Mouse (Mus musculus) thymus, postnatal 36 days (tissue): ENCODE data around the gene Sipa1l3.

Source experiments
- DNase-seq, 2 experiments: peaks; one replicate each; pipeline ENCODE4 v3.0.0; 2022; ENCODE audit warnings: mixed read lengths in 2 of 2

The Sipa1l3 gene

DNA sequence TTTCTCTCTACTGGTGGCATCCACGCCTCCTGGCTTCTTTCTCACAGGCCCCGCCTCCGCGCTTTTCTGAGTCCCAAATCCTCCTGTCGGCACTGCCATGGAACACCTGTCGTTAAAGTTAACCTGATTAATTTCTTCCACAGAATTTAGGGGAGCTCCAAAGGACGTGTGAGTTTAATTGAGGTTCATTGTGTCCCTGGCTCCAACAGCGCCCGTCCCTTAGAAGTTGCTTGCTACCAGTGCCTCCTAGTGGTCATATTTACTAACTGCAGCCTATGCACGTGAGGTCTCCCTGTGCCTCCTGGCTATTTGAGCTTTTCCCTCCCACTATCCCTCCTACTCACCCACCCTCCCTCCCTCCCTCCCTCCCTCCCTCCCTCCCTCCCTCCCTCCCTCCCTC, 221.4 kb downstream of the Sipa1l3 start:
- peak; percentile 54 to 60 for DNase-seq

DNA sequence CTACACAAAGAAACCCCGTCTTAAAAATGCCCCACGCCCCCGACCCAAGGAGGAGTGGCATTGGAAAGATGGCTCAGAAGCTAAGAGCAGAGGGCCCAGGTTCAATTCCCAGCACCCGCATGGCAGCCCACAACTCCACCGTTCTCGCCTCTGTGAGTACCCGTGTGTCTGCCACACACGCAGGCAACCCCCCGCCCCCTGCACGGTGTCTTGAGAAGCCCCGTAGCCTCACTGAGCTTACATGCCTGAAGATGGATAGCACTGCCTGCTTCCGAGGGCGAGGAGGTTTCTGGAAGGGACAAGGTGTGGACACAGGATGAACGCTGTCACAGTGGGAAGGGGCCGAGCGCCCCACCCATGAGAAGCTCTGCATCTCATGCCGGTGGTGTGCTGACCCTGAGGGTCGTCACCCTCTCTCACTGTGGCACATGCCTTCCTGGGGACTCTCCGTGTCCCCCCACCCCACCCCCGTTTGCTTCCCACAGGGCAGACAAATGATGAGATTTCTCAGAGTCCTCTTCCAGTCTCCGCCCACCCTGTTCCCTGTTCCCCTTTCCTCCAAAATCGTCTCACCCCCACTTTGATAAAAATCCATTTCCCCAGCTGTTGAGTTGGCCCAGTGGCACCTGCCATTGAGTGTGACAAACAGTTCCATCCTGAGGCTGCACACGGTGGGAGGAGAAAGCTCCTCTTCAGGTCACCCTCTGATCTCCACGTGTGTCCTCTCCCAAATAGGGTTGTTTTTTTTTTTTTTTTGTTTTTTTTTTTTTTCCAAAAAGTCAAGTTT, 222.4 kb downstream of the Sipa1l3 start:
- no peak for DNase-seq

DNA sequence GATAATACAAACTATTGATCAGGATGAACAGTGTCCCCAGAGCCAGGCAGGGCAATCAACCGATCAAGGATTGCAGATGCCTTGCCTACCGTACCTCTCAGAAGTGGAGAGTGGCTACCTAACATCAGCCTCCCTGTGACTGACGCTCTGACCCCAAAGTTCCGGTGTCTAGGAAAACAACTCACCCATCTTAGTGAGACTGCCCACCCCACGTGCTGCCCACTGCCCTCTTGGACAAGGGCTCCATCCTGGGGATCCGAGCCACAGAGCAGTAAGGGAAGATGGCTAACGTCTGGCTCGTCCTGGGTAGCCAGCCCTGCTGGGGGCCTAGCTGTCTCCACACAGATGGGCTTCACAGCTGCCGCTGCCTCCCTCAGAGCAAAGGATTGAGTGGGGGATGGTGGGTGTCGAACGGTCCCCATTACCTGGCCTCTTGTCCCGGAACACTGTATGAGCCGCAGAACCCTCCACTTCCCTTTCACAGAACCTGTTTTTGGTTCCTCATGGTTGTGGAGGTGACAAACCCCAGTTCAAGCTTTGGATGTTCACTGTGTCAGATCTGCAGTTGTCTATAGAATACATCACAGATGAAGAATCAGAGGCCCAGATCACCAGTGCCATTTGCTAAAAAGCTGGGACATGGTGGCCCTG, 224.2 kb downstream of the Sipa1l3 start:
- DNase-seq: no peak

DNA sequence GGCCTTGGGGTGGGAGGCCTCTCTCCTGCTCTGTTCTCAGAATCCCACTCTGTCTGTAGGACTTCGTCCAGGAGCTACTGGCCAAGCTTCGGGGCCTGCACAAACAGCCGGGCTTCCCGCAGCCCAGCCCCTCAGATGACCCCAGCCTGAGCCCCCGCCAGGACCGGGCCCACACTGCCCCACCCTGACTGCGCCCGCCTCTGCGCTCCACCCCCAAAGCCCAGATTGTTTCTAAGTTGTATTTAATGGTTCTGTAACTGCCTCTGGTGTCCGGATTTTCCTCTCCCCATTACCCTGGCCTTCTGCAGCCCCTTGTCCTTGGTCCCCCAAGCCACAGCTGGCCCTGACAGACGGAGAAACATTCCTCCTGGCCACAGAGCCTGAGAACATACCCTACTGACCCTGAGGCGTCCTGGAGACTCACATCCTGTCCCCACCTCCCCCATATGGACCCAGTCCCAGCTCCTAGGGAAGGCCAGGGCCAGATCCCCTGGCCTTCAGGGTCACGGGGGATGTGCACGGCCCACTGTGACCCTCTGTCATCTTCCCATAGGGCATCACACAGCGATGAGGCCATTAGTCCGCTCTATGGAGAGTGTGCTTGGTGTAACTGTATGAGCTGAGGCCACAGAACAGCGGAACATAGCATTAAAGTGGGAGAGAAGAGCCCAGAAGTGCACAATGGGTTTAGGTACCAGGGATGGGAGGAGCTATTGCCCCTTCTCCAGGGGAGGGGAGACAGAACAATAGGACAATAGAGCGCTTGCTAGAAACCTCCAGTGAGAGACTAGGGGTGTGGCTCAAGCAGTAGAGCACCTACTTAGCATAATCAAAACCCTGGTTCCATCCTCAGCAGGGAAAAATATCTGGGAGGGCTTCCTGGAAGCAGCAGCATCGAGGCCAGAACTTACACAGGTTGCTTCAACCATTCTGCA, 225.0 kb downstream of the Sipa1l3 start:
- DNase-seq: no peak

DNA sequence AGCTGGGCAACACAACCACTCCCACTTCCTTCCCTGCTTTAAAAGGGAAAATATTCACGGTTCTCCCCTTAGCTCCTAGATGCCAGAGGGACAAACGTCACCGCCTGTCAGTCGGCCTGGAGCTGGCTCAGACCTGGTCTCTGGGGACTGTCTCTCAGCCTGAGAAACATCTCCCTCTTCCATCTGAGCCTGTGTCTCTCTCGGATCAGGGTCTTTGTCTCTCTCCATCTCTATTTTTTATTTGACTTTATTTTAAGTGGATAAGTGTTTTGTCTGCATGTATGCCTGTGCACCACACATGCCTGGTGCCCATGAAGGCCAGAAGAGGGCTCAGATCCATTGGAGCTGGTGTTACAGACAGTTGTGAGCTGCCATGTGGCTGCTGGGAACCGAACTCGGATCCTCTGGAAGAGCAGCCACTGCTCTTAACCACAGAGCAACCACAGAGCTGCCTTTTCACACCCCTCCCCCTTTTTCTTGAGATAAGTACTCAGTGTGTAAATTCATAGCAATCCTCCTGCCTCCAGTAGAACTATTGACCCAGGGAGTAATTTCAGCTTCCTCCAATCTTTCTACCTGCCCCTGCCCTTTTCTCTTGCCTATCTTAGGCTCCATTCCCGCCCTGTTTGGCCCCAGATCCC, 225.9 kb downstream of the Sipa1l3 start:
- no peak for DNase-seq

DNA sequence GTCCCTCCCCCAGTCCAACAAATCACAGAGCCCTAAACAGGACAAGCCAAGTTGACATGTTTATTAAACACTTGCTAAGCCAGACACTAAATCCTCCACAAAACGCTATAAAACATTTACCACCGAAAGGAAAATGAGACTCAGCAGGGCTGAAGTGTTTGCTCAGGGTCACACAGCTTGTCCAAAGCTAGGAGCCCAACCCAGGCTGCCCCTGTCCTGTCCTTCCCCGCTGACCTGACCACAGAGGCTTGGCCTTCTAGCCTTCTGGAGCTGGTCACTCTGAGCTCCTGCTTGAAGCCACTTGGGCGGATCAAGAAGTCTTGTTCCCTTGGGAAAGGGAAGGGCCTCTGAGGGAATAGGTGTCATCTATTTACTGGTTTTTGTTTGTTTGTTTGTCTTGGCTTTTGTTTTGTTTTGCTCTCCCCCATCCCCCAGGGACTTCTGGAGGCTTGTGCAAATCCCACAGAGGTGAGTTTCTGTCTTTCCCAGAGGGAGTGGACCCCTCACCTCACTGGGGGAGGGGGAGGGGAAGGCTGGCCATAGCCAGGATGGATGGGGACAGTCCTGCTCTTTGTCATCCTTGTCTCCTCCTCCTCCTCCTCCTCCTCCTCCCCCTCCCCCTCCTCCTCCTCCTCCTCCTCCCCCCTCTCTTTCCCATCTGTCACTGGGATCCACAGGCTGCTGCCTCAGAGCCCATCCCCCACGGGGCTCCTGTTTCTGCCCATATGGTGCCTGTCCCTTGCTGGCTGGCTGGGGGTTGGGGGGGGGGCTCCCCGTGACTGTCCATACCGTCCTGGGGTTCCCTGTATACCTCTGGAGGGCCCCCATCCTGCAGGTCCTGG, 226.6 kb downstream of the Sipa1l3 start:
- DNase-seq: no peak

DNA sequence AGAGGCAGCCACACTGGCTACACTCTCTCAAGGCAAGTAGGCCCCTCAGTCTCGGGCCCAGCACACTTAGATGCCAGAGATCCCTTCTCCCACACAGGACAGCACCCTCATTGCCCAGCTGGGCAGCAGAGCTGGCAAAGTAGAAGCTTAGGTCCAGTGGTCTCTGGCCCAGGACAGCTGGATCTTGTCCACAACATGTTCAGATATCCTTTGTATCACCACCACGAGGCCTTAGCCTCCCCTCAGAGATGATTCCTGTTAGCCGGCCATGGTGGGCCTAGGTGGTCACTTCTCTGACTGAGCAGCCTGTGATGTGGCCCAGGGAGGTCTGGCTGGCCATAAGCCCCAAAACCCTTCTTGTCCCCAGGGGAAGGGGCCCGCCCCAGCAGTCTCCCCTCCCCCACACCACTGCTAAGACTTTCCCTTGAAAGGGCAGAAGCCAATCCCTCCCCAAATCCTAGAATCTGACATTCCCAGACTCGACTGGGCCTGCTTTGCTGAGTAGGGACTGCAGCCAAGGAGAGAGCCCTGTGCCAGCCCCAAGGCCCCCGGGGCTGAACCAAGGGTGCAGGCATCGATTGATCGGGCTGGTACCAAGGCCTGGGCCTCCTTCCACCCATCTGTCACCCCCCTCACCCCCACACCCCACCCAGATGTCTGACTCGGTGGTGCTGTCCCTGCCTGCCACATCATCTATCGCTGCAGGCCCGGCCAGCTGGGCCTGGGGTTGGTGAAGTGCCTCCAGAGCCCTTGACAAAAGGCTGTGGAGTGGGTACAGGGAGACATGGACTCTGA, 227.6 kb downstream of the Sipa1l3 start:
- no peak for DNase-seq

DNA sequence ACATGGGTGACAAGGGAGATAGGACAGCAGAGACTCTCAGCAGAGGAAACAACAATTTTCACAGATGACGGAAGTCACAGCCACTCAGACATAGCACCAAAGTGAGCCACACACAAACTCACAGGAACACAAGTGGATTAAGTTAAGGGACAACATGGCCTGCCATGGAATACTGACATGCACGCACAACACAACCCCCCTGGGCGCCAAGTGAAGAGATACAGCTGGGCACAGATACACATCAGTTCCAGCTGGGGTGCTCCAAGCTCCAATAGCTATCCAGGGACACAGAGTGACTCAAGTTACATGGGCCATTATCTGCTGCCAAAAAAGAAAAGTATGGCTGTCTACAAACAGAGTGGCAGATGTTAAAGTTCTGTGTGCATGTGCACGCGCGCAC, 228.6 kb downstream of the Sipa1l3 start:
- no peak for DNase-seq

DNA sequence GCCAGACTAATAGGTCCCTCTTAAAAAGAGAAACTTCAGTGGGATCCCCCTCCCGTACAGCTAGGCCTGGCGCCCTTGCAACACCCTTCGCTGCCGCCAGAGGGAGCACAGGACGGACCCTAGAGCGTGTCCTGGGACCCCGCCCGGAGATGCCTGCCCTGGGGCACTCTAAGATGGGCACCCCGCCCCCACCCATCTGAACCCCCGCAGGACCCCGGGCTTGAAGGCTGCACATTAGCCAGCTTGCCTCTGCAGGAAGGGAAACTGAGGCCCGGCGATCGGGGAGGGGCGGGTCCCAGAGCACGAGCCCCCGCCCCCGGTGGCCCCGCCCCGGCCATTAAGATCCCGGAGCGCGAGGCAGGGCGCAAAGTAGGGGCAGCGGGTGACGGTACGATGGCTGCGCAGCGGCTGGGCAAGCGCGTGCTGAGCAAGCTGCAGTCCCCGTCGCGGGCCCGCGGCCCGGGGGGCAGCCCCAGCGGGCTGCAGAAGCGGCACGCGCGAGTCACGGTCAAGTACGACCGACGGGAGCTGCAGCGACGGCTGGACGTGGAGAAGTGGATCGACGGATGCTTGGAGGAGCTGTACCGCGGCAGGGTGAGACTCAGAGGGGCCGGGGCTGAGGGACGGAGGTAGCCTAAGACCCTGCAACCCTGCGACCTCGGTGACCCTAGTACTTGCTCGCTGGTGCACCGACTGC, 229.4 kb downstream of the Sipa1l3 start, which contains the start of gene Ppp1r14a:
Ppp1r14a (plus strand) TSS at position 367 of the 697 bp plus-strand sequence.
- DNase-seq: peak; percentile 83 to 85

DNA sequence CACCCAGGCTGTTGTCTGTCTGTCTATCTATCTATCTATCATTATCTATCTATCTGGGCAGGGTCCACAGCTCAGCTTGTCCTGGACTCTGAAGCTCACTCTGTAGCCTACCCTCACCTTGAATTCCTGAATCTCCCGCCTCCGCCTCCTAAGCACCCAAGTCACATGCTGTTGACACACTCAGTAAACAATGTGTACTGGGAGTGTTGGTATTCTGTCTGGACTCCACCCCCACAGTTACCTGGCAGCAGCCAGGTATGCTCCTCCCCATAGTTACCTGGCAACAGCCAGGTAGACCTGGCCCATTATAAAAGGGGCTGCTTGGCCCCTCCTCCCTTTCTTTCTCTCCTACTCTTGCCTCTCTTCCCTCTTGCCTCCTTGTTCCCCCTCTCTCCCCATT, 230.4 kb downstream of the Sipa1l3 start:
- DNase-seq: no peak

DNA sequence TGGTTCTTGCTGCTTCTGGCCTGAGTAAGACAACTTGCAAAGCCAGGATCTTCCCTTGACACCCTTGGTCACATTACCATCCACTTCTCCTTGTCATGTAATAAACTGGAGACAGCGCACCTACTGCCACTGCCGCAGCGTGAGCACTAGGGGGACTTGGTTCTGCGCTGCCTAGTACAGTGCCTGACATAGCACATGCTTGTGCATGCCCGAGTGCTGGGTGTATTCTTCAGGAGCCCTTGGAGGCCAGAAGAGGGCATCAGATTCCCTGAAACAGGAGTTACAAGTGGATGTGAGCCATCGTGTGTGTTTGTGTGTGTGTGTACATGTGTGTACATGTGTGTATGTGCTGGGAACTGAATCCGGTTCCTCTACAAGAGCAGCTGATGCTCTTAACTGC, 231.0 kb downstream of the Sipa1l3 start:
- no peak for DNase-seq

DNA sequence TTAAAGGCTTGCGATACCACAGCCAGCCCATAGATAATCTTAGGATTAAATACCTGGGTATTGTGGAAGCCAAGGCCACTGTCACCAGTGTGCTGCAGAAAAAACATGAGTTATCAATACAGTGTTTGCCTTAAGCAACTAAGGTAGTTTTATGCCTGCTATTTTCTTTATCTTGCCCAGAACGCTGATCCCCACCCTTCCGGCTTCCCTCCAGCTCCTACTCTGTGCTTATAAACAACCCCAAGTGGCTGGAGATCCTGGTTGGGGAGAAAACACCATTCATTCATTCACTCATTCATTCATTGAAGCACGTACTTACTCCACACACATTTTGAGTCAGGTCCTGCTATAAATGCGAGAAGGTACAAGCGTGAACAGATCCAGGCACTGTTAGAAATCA, 233.9 kb downstream of the Sipa1l3 start:
- no peak for DNase-seq

DNA sequence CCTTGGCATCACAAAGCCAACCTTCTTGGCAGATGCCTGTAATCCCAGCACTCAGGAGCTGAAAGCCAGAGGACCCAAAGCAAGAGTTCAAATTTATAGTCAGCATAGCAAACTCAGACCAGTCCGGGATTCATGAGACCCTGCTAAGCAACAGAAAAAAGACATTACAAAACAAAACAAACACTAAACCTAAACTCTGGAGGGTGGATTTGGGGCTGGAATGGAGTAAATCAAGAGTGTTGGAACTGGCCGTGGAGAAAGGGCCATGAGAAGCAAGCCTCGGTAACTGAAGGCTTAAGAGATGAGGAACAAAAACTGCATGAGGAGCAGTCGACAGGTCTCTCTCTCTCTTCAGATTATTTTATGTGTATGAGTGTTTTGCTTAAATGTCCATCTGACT, 234.6 kb downstream of the Sipa1l3 start:
- no peak for DNase-seq

DNA sequence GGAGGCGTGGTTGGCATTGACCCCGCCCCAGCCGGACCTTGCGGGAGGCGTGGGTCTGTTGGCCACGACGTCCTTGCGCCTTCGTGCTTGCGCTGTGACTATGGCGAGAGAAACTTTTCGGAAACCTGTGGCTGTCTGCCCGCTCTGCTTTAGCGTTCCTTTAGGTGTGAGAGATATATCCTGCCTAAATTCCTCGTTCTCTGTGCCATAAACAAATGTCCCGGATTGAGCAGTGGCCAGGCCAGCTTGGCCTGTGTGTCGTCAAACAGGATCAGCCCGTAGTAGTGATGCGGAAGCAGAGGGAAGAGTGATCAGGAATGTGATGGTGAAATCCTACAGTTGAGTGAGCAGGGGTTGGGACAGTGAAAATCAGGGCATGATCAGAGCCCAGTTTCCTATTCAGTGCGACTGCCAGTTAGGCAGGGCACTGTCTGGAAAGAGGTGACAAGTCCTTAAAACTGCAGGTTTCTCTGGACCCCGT, 236.3 kb downstream of the Sipa1l3 start:
- no peak for DNase-seq

DNA sequence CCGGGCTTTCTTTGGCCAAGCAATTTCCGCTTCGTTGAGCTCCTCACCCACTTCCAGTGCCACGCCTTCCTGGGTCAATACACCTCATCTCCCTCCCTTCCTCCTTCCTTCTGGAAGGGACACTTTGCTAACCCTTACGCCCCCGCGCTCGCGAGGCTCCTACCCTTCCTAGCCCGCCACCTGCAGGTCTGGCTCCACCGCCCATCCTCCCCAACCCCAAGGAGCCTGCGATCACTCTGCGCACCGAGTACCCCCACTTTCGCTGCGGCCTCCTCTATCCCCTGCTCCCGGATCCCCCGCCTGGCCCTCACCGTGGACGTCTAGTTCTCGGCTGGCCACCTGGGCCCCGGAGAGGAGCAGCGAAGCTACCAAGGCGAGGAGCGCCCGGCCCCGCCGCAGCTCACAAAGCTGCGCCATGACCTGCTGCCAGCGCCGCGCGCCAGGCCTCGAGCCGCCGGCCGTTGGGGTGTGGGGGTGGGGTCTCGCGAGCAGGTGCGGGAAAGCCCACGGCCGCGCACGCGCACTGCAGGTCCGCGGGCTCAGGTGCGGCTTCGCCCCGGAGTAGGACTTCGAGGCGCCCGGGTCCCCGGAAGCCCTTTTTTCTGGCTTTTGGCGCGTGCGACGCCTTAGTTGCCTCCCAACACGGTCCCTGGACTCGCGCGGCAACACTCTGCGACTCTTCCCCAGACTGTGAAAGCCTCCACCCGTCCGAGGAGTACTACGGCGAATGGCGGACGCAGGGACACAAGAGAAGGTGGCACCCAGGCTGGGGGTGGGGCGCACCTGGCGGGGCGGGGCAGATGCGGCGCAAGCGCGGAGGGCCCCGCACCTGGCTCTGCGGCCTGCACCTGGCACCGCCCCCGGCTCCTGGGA, 237.0 kb downstream of the Sipa1l3 start, which contains the start of gene Spint2:
Spint2 (minus strand) TSS at position 712 of the 873 bp plus-strand sequence.
- peak; percentile 85 to 87 for DNase-seq

DNA sequence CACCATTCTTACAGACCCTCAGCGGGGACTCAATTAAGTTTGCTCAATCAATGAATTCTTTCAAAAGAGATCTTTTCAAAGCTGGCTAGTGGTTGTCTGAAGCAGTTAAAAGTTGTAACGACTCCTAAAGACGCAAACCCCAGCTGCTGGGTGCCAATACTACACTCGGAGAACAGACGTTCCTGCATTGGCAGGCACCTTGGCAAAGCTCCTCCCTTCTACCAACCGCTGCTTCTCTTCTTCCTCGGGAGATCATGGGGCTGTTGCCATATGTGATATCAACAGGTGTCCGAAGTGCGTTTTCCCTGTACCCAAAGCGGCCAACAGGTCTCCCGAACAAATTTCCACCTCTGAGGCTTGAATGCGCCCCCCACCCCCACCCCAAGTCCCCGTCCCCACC, 237.6 kb downstream of the Sipa1l3 start:
- DNase-seq: peak; percentile 53 to 64

DNA sequence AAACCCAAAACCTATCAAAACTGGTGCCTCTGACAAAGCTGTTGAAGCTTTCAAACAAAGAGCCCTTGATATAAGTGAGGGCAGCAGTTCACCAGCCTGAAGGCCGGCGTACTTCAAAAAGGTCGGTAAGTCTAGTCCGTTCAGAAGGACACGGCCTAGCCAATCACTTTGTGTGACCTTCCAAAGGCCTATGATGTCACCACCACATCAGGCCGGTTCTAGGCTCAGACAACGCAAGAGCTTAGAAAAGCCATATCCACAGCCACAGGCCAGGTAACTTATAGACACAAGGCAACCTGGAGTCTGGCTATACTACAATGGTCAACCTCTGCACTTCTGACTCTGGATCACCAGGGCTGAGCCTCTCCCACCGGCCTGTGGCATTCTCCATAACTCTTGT, 238.5 kb downstream of the Sipa1l3 start:
- DNase-seq: peak in 1 of 2 experiments; percentile 9

DNA sequence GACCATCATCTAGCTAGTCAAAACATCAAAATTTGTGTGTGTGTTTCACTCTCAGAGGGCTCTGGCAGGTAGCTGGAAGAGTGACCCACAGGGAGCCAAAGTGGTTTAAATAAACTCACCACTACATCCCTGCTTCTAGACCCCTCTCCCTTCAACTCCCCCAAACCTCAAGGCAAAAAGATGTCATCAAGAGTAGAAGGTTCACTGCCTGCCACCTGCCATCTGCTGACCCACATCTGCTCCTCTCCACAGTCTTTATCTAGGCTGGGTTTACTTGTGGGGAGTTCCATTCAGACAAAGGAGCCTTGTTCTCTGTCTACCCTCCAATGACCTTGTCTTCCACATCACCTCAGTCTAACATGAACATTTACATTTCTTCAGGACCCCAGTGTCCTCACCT, 239.2 kb downstream of the Sipa1l3 start:
- peak; percentile 29 to 49 for DNase-seq

DNA sequence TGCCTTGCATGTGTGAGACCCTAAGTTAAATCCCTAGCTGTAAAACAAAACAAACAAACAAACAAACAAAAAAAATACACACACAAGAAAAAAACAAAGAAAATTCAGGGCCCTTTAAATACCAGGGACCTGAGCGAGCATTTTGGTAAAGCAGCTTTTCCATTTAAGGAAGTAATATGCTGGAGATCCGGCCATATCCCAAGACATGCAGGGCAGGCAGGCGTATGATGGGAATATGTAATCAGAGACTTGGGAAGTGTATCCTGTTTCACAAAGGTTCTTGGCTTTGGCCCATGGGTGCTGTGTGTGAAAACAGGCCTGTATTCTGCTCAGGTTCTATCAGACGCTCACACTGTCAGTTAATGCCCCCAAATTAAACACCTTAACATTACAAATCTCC, 240.9 kb downstream of the Sipa1l3 start:
- no peak for DNase-seq
